Mouse (Mus musculus) hindbrain, postnatal 0 days (tissue): ENCODE measurements around the gene AI661453. TPM values are rescaled to one million over a fixed set of nuclear protein-coding genes. Genes with fewer than 3 reads are reported as not detected.

Experiments
- ATAC-seq: fragments of 200-750 bp; cut with Nextera tagmentation; 2 replicates; pipeline ENCODE4 v1.8.0; 2017; ENCODE audit warnings: mild to moderate bottlenecking, moderate TSS enrichment, moderate library complexity
- DNase-seq: peaks from one replicate; pipeline ENCODE4 v3.0.0-alpha.2; 2015; ENCODE audit warnings: low spot score
- H3K27ac ChIP-seq: fragments of 300-500 bp; sonication (generic); 2 replicates; pipeline ENCODE4 v1.5.1; 2014; ENCODE audit warnings: mild to moderate bottlenecking
- H3K27me3 ChIP-seq: fragments of 300-500 bp; sonication (generic); 2 replicates; pipeline ENCODE4 v1.6.1; 2014; ENCODE audit warnings: low read length, mixed read lengths; ENCODE audit not compliant: insufficient read depth
- H3K36me3 ChIP-seq: fragments of 300-500 bp; sonication (generic); 2 replicates; pipeline ENCODE4 v1.6.1; 2014; ENCODE audit warnings: low read length, mixed read lengths; ENCODE audit not compliant: insufficient read depth
- H3K4me1 ChIP-seq: fragments of 300-500 bp; sonication (generic); 2 replicates; pipeline ENCODE4 v1.6.1; 2014; ENCODE audit warnings: antibody characterized with exemption, low read length, mixed read lengths; ENCODE audit not compliant: insufficient read depth
- H3K4me2 ChIP-seq: fragments of 300-500 bp; sonication (generic); 2 replicates; pipeline ENCODE4 v1.6.1; 2014; ENCODE audit warnings: low read depth, mild to moderate bottlenecking, low read length, moderate library complexity, mixed read lengths
- H3K4me3 ChIP-seq: fragments of 300-500 bp; sonication (generic); 2 replicates; pipeline ENCODE4 v1.5.1; 2014; ENCODE audit warnings: low read length
- H3K9ac ChIP-seq: fragments of 300-500 bp; sonication (generic); replicated peaks from 2 replicates; pipeline ENCODE4 v1.6.1; 2014; ENCODE audit warnings: mild to moderate bottlenecking, low read length, moderate library complexity, mixed read lengths
- H3K9me3 ChIP-seq: fragments of 300-500 bp; sonication (generic); 2 replicates; pipeline ENCODE4 v1.6.1; 2016; ENCODE audit warnings: low read length, mixed read lengths
- CTCF ChIP-seq: IDR thresholded peaks from 2 replicates; pipeline ENCODE4 v1.5.1; 2016; ENCODE audit warnings: antibody characterized with exemption, control low read depth, low read depth
- WGBS: fragments of 180-500 bp; shearing (Covaris S2); extraction: QIAGEN DNeasy Blood & Tissue Kit; methylation state at CpG from one replicate; pipeline ENCODE4 v1.1.7; 2014; 5-methylcytosine and 5-hydroxymethylcytosine counted together
- polyA plus RNA-seq: library from polyadenylated mRNA; unstranded; fragments of >200 nt; fragmentation: Nextera tagmentation; extraction: Ambion mirVana; gene quantifications from 2 replicates; pipeline ENCODE4 v1.2.1, GENCODE M21; 2015
- total RNA-seq: library from RNA; depleted of rRNA; stranded (reverse); fragments of >200 nt; gene quantifications from 2 replicates; pipeline ENCODE4 v1.2.3, GENCODE M21; 2014

AI661453 gene
- total and polyA plus RNA-seq, 2 experiments from 2014 or later, result 0.14 to 0.52 TPM

DNA sequence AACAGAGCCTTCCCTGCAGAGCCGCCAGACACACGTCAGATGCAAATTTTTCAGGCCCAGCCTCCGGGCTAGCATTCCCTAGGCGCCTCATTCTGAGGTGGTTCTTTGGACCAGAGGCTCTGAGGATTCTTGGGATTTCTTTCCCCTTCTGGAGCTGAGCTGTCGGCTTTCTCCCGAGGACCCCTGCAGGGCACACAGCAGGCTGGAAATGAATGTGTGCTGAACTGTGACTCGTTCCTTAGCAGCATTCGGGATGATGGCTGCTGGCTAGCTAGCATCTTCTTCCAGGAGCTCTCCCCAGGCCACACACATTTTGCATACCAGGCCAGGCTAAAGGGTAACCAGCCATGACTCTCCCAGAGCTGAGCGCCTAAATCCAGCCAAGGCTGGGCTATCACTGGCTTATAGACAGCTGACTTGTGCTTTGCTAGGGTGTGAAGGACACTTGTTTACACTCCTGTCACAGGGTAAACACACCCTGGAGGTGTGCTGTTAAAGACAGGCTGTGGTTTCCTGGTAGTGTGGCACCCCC is 4.0 kb downstream of the AI661453 start:
- no peaks in the 10 kb centered on the region for H3K36me3 ChIP-seq
- peak; percentile 28 for DNase-seq
- 12% methylated on average over 9 of the region's 9 CpGs for WGBS
- peak; percentile 52; the same call in 1 of the 2 replicates for ATAC-seq
- H3K4me3 ChIP-seq, result no peak overlapping the region
- TF ChIP-seq CTCF, result no peak
- no peak overlapping the region for H3K9ac ChIP-seq
- peak overlapping the region; percentile 32; the same call in 1 of the 2 replicates for H3K27ac ChIP-seq
- peaks cover 8% of the 10 kb centered on the region for H3K27me3 ChIP-seq
- H3K4me2 ChIP-seq, result no peak overlapping the region
- peaks cover 6% of the 10 kb centered on the region; the same call in 1 of the 2 replicates for H3K4me1 ChIP-seq
- no peaks in the 10 kb centered on the region for H3K9me3 ChIP-seq

DNA sequence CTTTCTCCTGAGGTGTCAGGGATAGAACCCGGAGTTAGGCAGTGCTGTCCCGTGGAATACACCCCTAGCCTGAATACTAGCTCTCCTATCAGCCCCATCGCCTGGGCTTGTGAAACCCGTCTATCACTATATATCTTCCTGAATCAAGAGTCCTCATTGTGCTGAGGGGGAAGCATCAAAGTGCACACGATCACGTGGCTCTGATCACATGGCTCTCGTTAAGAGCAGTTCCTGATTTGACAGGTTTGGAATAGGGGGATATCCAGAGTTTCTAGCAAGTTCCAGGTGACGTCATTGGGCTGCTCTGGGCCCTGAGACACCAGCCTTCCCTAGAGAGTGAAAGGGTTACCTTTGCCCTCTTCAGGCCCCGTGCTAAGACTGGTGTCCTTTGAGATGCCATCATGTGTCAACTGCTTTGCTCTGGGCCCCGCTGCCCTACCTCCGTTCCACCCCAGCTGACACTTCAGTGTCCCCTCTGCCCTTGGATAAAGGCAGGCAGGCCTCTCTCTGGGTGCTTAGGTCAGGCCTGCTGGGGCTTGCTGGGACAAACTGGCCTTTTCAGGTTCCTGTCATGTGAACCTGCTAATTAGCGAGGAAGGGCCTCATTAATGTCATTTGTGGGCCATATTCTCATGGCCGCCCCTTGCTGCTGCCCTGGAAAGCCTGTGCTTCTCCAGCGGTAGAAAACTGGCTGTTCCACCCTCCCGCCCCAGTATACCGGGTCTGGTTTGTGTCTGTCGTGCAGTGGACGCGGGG is 5.1 kb downstream of the AI661453 start:
- no peak for TF ChIP-seq CTCF
- ATAC-seq, result no peak
- WGBS, result 73% methylated on average over 19 of the region's 19 CpGs
- DNase-seq, result no peak
- Histone ChIP-seq H3K9me3 (no peaks in the 10 kb centered on the region), H3K9ac (no peak overlapping the region), H3K4me1 (peaks cover 5% of the 10 kb centered on the region; the same call in 1 of the 2 replicates), H3K27ac (no peak overlapping the region), H3K4me2 (no peak overlapping the region), H3K4me3 (no peak overlapping the region), H3K27me3 (peaks cover 8% of the 10 kb centered on the region), H3K36me3 (no peaks in the 10 kb centered on the region)

DNA sequence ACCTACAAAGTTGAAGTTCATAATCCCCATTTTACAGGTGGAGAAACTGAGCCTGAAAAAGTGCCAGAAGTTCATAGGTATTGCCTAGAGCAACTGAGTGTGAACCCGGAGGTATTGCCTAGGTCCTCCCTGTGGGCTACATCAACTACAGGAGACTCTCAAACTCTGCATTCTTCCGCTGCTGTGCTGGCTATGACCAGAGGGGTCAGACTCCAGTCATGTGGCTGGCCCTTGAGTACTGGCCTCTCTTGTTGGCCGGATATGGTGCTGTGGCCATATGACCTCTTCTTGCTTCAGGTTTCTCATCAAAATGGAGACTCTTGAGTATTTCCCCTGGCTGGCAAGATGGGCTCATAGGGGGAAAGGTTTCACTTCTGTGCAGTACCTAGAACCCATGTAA is 5.9 kb downstream of the AI661453 start:
- TF ChIP-seq CTCF, result no peak
- DNase-seq (no peak), ATAC-seq (no peak)
- Histone ChIP-seq H3K4me1 (no peaks in the 10 kb centered on the region), H3K9me3 (no peaks in the 10 kb centered on the region), H3K36me3 (no peaks in the 10 kb centered on the region), H3K9ac (no peak overlapping the region), H3K4me2 (no peak overlapping the region), H3K4me3 (no peak overlapping the region), H3K27me3 (peaks cover 8% of the 10 kb centered on the region), H3K27ac (no peak overlapping the region)
- WGBS, result 80% methylated on average over 3 of the region's 3 CpGs

DNA sequence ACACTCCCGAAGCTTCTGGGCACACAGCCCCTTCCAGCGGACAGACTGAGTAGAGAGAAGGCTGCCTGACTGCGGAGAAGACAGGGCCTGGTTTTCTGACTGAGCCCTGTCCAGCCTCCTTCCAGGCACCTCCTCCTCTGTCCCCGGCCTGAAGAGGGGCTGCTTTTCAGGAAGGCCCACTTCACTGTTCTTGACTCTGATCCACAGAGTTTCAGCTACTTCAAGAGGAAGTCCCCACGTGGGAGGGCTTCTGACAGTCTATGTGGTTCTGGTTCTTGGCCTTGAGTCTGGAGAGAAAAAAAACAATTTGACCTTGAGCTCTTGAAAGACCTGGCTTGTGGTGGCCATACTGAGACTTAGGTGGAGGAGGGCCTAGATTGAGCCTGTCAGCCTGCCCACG is 7.7 kb downstream of the AI661453 start:
- WGBS, result 77% methylated on average over 6 of the region's 6 CpGs
- no peak for TF ChIP-seq CTCF
- H3K27me3 ChIP-seq, result no peaks in the 10 kb centered on the region

DNA sequence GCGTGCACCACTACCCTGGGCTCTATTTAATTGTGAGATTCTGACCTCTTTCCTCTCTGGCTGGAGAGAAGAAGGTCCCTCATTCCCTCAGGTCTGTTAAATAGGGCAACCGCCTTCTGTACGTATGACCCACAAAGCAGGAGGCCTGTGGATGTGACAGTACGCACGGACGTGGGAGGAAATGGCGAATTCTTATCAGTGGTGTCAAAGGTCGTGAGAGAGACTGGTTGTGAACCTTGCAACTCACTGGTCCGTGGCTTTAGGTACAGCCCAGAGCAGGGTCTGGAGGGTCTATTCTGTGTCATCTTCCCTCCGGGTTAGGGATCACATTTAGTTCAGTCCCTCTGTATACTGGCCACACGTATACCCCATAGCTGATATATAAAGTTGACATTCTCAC is 9.1 kb downstream of the AI661453 start:
- DNase-seq (no peak), ATAC-seq (no peak)
- Histone ChIP-seq H3K4me3 (no peak overlapping the region), H3K4me2 (no peak overlapping the region), H3K36me3 (no peaks in the 10 kb centered on the region), H3K9me3 (no peaks in the 10 kb centered on the region), H3K9ac (no peak overlapping the region), H3K4me1 (no peaks in the 10 kb centered on the region), H3K27me3 (no peaks in the 10 kb centered on the region), H3K27ac (no peak overlapping the region)
- TF ChIP-seq CTCF, result no peak
- 70% methylated on average over 11 of the region's 11 CpGs for WGBS

More for the DNA sequence above, 7.7 kb downstream of the AI661453 start:
- no peak overlapping the region for H3K4me2 ChIP-seq
- H3K4me1 ChIP-seq, result no peaks in the 10 kb centered on the region
- H3K9me3 ChIP-seq, result no peaks in the 10 kb centered on the region
- no peak overlapping the region for H3K9ac ChIP-seq
- H3K36me3 ChIP-seq, result no peaks in the 10 kb centered on the region
- H3K4me3 ChIP-seq, result no peak overlapping the region
- no peak for DNase-seq
- no peak overlapping the region for H3K27ac ChIP-seq
- ATAC-seq, result no peak

DNA sequence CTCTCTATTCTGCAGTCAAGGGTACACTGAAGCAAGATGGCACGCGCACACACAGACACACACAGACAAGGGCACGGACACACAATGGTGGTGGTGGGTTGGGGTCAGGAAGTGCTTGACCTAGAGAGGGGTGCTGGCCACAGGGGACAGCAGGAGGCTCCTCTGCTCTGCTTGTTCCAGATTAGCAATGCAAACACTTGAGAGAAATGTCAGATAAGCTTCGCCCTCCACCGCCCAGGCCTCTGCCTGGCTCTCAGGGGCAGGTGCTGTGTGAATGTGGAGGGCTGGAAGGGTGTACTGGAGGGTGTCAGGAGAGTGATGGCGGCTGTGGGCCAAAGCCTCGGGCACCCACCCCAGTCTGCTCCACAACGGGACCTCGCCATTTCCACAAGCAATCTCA is 9.6 kb downstream of the AI661453 start:
- no peak overlapping the region for H3K4me2 ChIP-seq
- H3K36me3 ChIP-seq, result no peaks in the 10 kb centered on the region
- H3K9ac ChIP-seq, result no peak overlapping the region
- ATAC-seq, result no peak
- no peaks in the 10 kb centered on the region for H3K27me3 ChIP-seq
- no peak for TF ChIP-seq CTCF
- DNase-seq, result no peak
- no peak overlapping the region for H3K27ac ChIP-seq
- H3K9me3 ChIP-seq, result no peaks in the 10 kb centered on the region
- no peak overlapping the region for H3K4me3 ChIP-seq
- 75% methylated on average over 9 of the region's 9 CpGs for WGBS
- H3K4me1 ChIP-seq, result no peaks in the 10 kb centered on the region

DNA sequence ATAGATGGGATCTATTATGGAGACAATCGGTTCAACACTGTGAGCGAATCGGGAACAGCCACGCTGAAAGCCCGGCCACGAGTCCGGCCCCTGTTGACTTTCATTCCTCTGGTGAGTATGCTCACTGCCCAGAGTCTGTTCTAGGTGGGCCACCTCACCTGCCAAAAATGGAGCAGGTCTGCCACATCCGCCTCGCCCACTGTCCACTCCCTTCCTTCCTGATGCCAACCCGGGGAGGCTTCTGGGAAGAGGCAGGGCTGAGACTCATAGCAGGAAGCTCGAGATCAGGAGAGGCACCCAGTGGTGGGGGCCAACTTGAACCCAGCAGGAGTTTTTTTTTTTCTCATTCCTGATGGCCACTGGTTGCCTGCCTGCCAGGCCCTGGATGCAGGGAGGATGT is 10.1 kb downstream of the AI661453 start:
- Histone ChIP-seq H3K9ac (no peak overlapping the region), H3K27ac (no peak overlapping the region), H3K36me3 (no peaks in the 10 kb centered on the region), H3K4me1 (no peaks in the 10 kb centered on the region), H3K4me3 (no peak overlapping the region), H3K27me3 (no peaks in the 10 kb centered on the region), H3K4me2 (no peak overlapping the region), H3K9me3 (no peaks in the 10 kb centered on the region)
- no peak for TF ChIP-seq CTCF
- DNase-seq, result no peak
- WGBS, result 85% methylated on average over 11 of the region's 11 CpGs
- ATAC-seq, result no peak
